Mouse (Mus musculus) thymus, postnatal 10 days (tissue): ENCODE data around the gene 1700020A23Rik.
"Not testable (repeated sequence)": the region's sequence is repeated elsewhere in the genome, so short reads cannot be mapped to it uniquely, and the experiment has no call there.

Experiments
- DNase-seq, 2 experiments: peaks; one replicate each; pipeline ENCODE4 v3.0.0; 2021; ENCODE audit warnings: low spot score in 2 of 2

1700020A23Rik gene

GRCm38 (mm10) chr2:130404939-130405338 is at the start of gene 1700020A23Rik, which contains the start of gene Gm28372:
TSS of gene 1700020A23Rik (plus strand) at chr2:130405259.
TSS of gene Gm28372 (plus strand) at chr2:130405239.
- no peak for DNase-seq

- no peak for DNase-seq
Measured at GRCm38 (mm10) chr2:130357551-130357950, 47.5 kb upstream of the 1700020A23Rik start.

GRCm38 (mm10) chr2:130358852-130359251 is 46.2 kb upstream of the 1700020A23Rik start:
- DNase-seq, result no peak

GRCm38 (mm10) chr2:130362511-130363026 is 42.5 kb upstream of the 1700020A23Rik start:
- peak in 1 of 2 experiments; percentile 22 for DNase-seq

- peak; percentile 22 to 34 for DNase-seq
Measured at GRCm38 (mm10) chr2:130365211-130366094, 39.6 kb upstream of the 1700020A23Rik start.

GRCm38 (mm10) chr2:130367386-130367785 is 37.7 kb upstream of the 1700020A23Rik start:
- DNase-seq, result no peak

GRCm38 (mm10) chr2:130373026-130373425 is 32.0 kb upstream of the 1700020A23Rik start:
- not testable (repeated sequence) for DNase-seq

- no peak for DNase-seq
Measured at GRCm38 (mm10) chr2:130374951-130375350, 30.1 kb upstream of the 1700020A23Rik start.

GRCm38 (mm10) chr2:130383205-130383604 is 21.9 kb upstream of the 1700020A23Rik start:
- DNase-seq, result no peak

GRCm38 (mm10) chr2:130383895-130384294 is 21.2 kb upstream of the 1700020A23Rik start:
- peak; percentile 25 to 38 for DNase-seq

- no peak for DNase-seq
Measured at GRCm38 (mm10) chr2:130386212-130386611, 18.8 kb upstream of the 1700020A23Rik start.

GRCm38 (mm10) chr2:130388796-130389195 is 16.3 kb upstream of the 1700020A23Rik start:
- peak in 1 of 2 experiments; percentile 27 for DNase-seq

- peak; percentile 74 to 83 for DNase-seq
Measured at GRCm38 (mm10) chr2:130390993-130391625, 13.9 kb upstream of the 1700020A23Rik start.

- DNase-seq, result no peak
Measured at GRCm38 (mm10) chr2:130392836-130393235, 12.2 kb upstream of the 1700020A23Rik start.

GRCm38 (mm10) chr2:130395696-130396095 is 9.4 kb upstream of the 1700020A23Rik start:
- DNase-seq, result no peak

GRCm38 (mm10) chr2:130397186-130397985 is 7.7 kb upstream of the 1700020A23Rik start, which contains the start of gene Cpxm1:
TSS of gene Cpxm1 (minus strand) at chr2:130397574.
- DNase-seq, result peak in 1 of 2 experiments; percentile 11

GRCm38 (mm10) chr2:130398091-130398490 is 7.0 kb upstream of the 1700020A23Rik start:
- peak in 1 of 2 experiments; percentile 11 for DNase-seq

GRCm38 (mm10) chr2:130400046-130400445 is 5.0 kb upstream of the 1700020A23Rik start:
- DNase-seq, result no peak

- no peak for DNase-seq
Measured at GRCm38 (mm10) chr2:130401891-130402290, 3.2 kb upstream of the 1700020A23Rik start.

- no peak for DNase-seq
Measured at GRCm38 (mm10) chr2:130406178-130406577, 1.1 kb downstream of the 1700020A23Rik start, which contains the start of gene Tmem239. TSS of gene Tmem239 (plus strand) at chr2:130406478.

- DNase-seq, result no peak
Measured at GRCm38 (mm10) chr2:130408194-130408593, 3.1 kb downstream of the 1700020A23Rik start.
